Mouse (Mus musculus): ENCODE data around the gene Syn3.
A peak's percentile ranks its signal among the peaks of the same experiment; 100 is the strongest.
"Not testable (repeated sequence)": the region's sequence is repeated elsewhere in the genome, so short reads cannot be mapped to it uniquely, and the experiment has no call there.

Gene Syn3

DNA sequence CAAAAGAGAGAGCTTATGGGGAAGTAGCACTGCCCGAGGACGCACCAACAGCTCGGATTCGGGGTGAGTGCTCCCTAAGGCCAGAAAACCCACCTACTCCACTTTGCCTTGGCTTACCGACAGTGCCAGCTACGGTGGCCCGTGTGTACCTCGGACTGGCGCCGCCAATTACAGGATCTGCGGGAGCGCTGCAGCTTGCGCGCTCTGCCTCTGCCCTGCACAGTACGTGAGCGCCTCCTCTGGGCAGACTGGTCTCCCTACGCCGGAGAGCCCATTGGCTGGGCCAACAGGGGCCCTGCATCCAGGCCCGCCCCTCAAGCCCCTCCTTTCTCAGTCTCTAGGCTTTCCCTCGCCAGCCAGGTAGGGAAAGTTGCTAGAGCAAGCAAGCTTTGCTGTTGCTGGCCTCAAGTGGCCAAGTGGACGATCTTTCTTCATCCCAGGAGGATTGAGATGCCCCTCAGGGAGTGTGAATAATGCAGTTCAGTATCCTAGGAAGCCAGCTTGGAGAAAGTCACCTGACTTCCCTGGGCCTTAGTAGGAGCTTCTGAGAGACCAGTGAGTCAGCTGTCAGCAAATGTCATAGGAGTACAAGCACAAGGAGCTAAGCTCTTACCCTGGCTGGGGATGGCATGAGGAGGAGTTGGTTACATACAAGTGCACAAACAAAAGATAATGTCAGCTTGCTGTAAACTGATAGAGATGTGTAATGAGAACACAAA, at the start of gene Syn3:
Gene Syn3 (minus strand): TSS at position 224 of the 719 bp plus-strand sequence.
- DNase-seq: peak; percentile 97 to 98

DNA sequence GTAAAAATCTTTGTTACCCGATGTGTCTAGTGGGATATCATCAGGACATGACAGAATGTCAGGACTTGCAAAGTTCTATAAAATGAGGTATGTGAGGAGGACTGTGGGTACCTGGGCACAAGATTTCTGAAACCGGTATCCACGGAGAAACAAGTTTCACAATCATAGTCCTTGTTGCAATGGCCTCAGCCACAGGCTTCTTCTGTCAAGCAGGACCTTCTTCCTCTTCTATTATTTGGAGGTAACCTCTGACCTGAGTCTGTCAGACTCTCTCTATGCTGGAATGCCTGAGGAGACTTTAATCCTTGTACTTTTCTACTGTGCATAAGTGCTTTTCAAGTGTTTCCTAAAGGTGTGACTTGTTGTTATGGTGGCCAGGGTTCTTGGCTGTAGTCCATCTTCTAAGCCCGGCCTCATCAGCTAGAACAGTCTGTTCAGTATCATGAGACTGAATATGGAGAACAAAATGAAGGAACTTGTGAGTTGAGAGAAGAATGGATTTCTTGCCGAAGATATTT, 27.7 kb upstream of the Syn3 start:
- DNase-seq: not testable (repeated sequence)

DNA sequence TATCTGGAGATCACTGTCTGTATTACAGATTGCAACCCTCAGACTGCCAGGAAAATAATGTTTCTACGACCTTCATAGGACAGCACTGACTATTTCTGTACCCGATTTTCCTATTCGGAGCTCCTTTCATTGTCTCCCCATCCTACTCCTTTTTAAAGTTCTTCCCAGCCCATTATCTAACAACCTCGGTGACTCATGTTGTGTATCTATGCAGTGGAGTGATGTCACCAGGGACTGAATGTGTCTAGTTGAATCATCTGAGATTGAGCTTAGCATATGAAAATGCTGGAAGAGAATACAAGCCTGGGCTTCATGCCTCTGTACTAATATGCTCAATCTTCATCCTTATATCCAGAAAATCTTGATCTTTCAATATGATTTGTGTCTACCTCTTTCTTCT, 15.1 kb upstream of the Syn3 start:
- DNase-seq: no peak

DNA sequence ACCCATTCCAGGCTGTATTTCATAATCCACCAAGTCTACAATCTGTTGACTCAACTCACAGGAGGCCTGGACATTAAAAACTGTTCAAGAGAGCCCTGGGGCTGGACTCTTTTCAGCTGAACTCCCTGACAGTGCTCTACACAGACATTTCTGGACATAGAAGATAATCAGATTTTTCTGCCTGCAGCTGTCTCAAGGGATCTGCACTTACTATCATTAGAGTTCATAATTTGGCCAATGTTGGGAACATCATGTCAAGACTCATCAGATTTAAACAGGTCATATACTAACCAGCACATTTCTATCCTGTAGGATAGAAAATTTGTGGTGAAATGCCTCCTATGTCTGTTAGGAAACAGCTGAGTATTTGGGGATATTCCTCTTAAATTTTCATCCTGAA, 12.2 kb upstream of the Syn3 start:
- DNase-seq: no peak

DNA sequence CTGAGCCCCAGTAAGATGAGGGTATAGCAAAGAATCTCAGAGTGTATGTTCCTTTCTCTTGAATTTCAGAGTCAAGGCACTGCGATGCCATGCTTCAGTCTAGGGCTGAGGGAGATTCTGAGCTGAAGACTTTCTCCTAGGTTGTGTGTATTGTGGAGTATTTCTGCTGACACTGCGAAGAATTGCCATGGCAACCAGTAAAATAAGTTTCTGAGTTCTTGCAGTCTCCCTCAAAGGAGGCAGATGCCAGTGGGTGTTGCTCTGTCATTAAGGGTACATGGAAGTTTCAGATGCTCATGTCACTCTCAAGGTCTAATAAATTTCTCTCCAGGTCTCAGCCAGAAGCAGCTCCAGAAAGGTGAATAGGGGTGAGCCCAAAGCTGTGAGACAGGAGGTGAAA, 3.4 kb upstream of the Syn3 start:
- DNase-seq: no peak

DNA sequence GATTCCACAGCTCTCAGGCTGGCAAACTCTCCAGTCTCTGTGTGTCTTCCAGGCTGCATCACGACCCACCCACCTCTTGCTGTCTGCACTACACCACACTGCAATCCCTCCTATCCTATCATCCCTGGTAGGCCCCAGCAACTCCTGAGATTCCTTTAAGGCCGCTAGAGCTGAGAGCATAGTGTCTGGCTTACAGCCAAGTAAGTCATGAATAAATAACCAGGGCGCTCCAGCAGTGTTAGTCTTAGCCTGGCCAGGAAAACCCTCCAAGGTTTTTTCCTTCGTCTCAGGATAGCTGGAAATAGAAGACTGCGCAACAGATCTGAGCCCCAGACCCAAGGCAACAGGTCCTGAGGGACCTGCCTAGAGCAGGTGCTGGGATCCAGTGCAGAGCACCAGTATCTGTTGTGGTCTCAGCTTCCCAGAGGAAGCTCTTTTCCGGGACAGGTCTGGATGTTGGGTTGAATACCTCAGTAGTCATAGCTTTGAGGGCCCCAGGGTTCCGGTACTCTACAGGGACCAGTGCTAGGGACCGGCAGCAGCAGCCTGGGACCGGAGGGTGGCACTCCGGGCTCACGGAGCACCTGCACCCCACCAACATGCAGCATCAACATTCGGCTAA, 534 bp downstream of the Syn3 start:
- DNase-seq: peak; percentile 63 to 73

DNA sequence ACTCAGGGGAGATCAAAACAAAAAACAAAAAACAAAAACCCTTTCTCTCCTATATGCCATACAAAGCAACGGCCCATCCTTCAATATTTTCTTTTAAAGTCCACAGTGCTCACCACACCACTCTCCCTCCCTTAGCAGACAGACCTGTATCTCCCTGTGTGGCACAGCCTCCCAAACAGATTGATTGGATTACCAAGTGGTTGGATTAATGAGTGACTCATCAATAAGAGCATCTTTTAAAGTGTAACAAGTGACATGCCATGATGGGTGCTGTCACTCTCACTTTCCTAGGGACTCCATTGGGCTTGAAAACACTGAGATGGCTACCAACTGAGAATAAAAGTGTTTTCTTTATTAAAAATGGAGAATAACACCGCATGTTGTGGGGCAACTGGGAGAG, 2.8 kb downstream of the Syn3 start:
- no peak for DNase-seq

DNA sequence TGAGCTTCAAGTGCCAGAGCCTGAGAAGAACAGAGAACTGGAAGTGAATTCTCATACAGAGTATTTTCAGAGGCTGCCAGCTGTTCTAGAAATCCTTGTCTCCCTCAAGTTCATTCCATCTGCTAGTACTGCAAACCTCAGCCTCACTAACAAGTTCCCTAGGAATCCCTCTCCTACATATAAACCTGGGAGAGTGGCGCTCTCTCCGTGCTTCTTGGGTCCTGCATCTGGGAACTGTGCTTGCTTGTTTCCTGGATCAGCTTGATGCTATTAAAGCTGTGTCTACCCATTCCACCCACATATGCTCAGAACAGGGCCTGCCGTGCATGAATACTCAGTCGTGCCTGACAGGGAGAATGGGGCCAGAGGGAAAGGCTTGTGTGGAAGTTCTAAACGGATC, 5.6 kb downstream of the Syn3 start:
- no peak for DNase-seq

DNA sequence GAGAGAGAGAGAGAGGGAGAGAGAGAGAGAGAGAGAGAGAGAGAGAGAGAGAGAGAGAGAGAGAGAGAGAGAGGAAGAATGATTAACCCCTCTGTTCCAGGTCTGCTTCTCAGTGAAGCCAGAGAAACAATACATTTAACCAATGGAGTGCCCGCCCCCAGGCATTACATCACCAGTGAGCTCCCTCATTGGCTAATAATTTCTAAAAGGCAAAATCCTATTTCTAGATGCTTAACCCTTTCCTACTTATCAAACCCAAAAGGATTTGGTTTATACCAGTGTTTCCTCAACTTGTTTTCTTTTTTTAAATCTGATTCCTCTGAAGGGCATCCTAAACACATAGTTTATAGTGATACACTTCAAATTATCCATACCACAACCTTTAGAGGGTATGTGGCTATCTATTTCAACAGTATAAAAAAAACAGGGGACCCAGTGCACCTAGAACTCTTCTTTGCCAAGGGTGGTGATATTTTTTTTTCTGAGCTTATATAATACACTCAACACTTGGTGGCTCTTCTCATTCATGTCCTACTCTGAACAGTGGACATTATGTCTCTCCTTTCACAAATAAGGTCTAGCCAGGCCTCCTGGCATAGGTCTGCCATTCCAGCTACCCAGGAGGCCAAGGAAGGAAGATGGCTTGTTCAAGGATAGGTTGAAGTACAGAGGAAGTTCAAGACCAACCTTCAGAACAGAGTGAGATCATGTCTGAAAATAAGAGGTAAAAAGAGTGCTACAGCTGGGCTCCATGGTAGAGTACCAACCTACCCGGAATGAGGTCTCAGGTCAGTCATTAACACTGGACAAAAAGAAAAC, 6.4 kb downstream of the Syn3 start:
- DNase-seq: peak; percentile 79 to 80

DNA sequence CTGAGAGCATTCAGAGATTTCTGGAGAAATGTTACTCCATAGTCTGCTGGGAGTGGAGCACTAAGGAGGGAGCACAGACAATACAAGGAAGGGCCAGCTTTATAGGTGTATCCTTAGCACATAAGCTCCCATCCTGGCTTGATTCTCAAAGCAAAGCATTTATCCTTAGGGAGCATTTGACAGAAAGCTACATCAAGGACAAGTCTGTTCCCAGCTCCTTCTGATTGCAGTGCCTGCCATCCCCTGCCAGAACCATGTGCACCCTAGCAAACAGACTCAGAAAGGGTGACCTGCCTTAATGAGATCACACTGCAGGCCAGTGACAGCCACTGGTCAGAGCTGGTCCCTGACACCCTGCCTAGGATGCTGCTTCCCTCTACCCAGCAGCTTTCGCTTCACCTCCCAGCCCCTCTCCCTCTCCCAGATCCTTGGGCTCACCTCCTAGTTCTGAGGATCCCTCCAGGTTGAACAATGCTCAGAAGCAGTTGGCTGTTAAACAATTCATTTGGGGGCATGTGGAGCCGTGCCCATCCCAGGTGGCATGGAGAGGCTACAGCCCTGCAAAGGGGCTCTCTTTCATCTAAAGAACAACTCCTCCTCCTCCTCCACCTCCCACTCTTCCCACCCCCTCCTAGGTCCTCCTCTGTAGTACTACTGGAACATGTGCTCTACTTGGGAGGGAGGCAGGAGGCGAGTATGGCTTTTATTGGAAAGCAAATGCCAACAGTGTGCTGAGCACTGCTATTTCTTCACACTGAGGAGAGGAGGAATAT, 7.2 kb downstream of the Syn3 start:
- DNase-seq: peak; percentile 73 to 74

DNA sequence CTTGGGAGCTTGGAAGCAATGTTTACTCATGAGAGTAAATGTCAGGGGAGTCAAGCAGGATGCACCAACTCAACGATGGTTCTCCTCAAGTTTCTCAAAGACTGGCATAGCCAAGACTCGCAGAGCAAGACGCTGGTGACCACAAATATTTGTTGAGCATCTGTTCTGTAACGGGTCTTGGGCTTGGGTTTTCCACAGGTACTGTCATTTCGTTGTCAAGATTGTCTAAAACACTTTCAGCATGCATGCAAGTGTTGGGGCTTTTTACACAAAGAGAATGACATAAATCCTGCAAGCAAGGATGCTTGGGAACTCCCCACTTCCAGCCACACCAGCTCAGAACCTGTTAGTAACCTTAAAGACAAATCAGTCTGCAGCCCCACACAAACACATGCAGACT, 10.2 kb downstream of the Syn3 start:
- DNase-seq: no peak

DNA sequence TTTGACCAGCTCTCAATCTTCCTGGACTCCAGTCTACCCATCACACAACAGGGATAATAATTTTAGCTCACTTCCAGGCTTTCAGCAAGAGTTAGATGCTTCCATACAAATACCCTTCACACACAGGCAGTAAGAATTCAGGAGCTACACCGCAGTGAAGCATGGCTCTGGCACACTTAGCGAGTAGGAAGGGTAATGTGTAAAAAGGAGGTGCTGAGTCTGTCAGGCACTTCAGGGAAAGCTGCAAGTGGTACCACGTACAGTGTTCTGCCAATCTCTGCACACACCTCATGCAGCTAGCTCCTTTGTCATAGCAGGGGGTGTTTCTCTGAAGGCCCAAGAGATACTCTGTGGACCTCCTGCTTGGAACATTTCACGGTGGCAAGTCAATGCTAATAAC, 12.7 kb downstream of the Syn3 start:
- DNase-seq: no peak

DNA sequence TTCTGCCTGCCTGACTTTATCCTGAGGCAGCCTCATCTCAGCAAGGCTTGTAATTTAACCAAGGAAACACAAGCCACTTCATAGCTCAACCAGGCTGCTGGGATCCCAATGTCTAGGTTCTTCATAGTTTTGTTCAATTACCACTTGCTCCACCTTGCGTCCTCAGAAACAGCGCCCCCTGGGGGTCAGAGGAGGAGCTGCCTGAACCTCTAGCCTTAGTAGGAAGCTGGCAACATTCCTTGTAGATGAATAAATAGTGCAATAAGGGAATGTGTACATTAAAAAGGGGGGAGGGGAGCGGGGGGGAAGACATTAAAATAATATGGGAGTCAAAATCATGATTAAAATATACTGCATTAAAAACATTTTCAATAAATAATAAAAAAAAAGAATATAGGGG, 14.7 kb downstream of the Syn3 start:
- peak; percentile 62 to 81 for DNase-seq

DNA sequence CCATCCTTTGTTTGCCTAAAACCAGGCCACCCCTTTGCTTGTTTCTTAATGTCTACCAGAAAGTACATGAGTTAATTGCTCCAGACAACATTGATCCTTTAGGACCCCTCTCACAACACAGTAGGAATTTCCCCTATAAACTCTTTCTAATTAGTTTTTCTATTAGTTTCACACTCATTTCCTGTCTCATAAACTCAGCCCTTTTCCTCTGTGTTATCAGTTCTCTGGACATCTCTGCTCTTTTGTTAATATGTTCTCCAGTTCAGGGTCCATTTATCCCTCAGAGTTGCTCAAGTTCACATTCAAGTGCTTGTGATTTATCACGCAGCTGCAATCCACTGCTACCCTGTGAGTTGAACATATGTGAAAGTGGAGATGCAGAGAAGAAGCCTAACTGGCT, 16.2 kb downstream of the Syn3 start:
- no peak for DNase-seq

DNA sequence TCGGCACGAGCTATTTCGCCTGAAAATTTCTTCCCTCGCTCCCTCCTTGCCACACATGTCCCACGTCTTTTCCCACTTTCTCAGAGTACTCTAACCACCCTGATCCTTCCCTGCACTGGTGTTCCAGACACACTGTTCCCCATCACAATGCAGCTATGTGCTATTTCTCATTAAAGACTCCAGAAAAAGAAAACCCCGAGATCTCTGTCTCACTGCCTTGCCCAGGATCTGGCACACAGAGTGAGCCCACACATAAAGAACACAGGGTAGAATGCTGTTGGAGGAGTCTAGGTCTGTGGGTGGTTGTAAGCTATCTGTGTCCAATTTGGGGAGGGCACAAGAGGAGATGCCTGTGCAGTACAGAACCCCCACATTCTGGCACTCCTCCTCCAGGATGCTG, 18.0 kb downstream of the Syn3 start:
- no peak for DNase-seq

DNA sequence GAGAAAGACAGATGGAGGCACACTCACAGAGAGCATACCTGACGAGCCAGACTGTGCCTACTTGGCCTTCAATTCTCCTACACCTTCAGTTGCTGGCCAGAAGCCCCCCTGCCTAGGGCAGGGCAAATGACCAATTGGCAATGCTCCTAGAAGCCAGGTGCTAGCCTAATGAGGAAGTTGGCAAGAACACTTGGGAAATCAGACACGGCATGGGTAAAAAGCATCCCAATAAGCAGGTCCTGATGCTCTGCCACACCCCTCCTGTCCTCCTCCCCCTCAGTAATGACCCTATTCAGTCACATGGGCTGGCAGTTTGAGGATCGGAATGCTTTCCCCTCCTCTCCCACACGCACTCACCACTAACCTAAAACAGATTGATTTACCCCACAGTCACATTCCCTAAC, 19.0 kb downstream of the Syn3 start:
- DNase-seq: peak; percentile 99

DNA sequence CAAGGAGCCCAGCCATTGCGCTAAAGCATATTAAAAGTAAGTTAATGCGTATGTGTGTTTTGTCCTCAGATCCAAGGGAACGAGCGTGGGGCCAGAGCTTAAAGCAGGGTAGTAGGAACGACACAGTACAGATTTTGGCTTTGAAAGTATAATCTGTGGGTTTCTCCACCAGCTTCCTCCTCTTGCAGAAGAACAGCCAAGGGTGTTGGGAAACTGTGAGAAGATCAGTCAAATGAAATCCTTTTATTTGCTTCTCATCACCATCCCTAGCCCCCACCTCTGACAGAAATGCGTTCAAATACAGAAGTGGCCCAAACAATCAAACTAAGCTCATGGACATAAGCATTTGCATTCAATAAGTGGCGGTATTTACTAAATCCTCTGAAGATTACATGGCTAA, 22.0 kb downstream of the Syn3 start:
- DNase-seq: no peak

DNA sequence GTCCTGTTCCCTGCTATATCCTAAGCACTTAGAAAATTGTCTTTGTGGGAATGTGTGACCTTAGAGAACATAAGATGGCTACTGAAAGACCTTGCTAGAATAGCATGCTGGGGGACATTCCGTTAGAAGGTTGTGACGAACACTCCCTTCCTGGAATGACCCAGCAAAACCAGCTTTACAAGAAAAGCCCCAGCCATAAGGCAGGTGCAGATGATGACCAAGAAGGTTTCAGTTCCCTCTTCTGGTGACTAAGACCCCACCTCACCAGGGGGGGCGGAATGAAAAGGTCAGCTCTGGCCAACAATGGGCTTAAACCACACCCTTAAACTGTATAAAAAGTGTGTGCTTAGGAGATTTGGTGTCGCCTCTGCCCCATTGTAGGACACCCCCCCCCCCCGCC, 23.4 kb downstream of the Syn3 start:
- no peak for DNase-seq

DNA sequence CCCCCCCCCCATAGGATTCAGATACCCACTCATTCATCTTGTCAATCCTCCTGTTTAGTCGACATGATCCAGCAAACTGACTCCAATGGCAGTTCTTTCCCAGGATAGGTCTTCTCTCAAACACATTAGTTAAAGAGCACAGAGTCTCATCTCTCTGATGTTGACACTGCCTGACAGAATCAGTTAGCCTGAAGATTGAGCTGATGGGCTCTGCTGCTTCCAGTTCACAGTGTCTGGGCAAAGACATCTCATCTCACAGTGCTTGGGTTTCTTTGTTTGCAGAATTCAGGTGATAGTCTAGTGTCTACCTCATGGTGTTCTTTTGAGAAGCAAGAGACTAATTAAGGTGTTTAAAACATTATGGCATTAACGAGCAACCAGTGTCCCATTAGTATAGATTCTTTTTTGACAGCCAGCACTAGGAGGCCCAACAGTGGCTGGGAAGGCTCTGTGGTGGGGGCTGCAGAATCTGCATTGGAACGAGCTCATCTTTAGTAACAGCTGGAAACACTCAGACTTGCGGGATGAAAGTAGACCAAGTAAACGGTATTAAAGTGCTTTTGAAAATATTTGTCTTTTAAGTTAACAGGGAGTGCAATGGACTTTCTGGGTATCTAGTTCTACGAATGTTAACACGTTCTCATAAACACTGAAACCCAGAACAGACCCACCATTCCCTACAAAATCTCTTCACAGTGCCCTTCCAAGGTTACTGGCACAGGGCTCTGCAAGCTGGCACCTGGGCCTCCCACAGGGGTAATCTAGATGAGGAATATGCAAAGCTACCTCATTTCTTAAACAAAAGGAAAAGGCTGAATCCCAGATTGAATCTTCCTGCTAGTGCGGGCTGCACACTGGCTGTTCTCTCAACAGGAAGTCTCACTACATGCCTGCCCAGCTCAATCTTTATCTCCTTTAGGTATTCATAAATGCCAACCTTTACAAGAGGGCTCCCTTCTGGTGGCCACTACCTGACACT, 24.2 kb downstream of the Syn3 start:
- peak; percentile 43 to 52 for DNase-seq

DNA sequence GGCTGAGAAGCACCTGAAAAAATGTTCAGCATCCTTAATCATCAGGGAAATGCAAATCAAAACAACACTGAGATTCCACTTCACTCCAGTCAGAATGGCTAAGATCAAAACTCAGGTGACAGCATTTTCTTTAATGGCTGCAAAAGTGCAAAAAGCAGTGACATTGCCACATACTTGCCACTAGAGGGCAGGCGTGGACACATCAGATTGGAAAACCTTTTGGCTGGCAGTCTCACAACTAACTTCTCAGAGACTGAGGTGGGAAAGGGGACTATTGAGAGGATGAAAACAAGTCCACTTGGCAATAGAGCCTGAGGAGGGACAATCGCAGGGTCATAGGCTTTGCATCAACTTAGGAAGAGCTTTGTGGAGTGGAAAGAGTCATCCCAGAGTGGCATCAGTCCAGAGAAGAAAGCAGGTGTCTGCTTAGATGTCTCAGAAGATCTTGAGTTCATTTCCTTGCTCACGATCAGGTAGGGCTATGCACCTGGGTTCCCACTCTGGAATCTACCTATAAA, 25.0 kb downstream of the Syn3 start:
- DNase-seq: peak; percentile 76 to 79

Data from cerebellum, postnatal 14 days (tissue).